In genomic region chr5:45595363-45596039, GRCm38 (mm10) we compare ENCODE assay signal across 13 mouse cellular contexts. TPM values are rescaled to one million over a fixed set of nuclear protein-coding genes. Genes with fewer than 3 reads are reported as not detected.
A peak's percentile ranks its signal among the peaks of the same experiment; 100 is the strongest.
DNase-seq lines count a peak whose midpoint lies in the region; ATAC-seq lines count a peak whose summit lies in the region.
"Had no signal": no experiment of that assay in that cellular context is flagged by ENCODE, and none has a peak within 500 bp of the region (broad histone marks: within the 10 kb centered on the region; RNA-seq: fewer than 3 reads in every experiment).

No protein-coding gene starts in this region.

- H3K4me3 ChIP-seq in neural tube, embryonic 12.5 days, result no peak overlapping the region
- no peak overlapping the region for H3K4me3 ChIP-seq in hindbrain, embryonic 15.5 days
- H3K4me3 ChIP-seq in neural tube, embryonic 13.5 days, result no peak overlapping the region
- H3K4me3 ChIP-seq: heart, embryonic 13.5 days; intestine, embryonic 15.5 days; liver, embryonic 15.5 days had no signal

- no peaks in the 10 kb centered on the region for H3K4me1 ChIP-seq in neural tube, embryonic 12.5 days
- no peaks in the 10 kb centered on the region; the same call in 1 of the 2 replicates for H3K4me1 ChIP-seq in hindbrain, embryonic 15.5 days (replicated peaks)
- no peaks in the 10 kb centered on the region; the same call in 1 of the 2 replicates for H3K4me1 ChIP-seq in neural tube, embryonic 13.5 days (replicated peaks)
- H3K4me1 ChIP-seq: heart, embryonic 13.5 days; intestine, embryonic 15.5 days; liver, embryonic 15.5 days had no signal

- no peaks in the 10 kb centered on the region for H3K36me3 ChIP-seq in neural tube, embryonic 12.5 days
- H3K36me3 ChIP-seq in hindbrain, embryonic 15.5 days, result no peaks in the 10 kb centered on the region
- no peaks in the 10 kb centered on the region for H3K36me3 ChIP-seq in neural tube, embryonic 13.5 days
- H3K36me3 ChIP-seq: heart, embryonic 13.5 days; intestine, embryonic 15.5 days; liver, embryonic 15.5 days had no signal

- H3K4me2 ChIP-seq in neural tube, embryonic 12.5 days (replicated peaks), result no peak overlapping the region
- H3K4me2 ChIP-seq in hindbrain, embryonic 15.5 days, result no peak overlapping the region
- no peak overlapping the region for H3K4me2 ChIP-seq in neural tube, embryonic 13.5 days
- H3K4me2 ChIP-seq: heart, embryonic 13.5 days; intestine, embryonic 15.5 days; liver, embryonic 15.5 days had no signal

- H3K27ac ChIP-seq in neural tube, embryonic 12.5 days, result no peak overlapping the region
- H3K27ac ChIP-seq in hindbrain, embryonic 15.5 days (replicated peaks), result 0 out of 2 replicates have a peak overlapping the region, but pooled peaks have one; percentile 34
- H3K27ac ChIP-seq in neural tube, embryonic 13.5 days (replicated peaks), result peak overlapping the region; percentile 59
- H3K27ac ChIP-seq: heart, embryonic 13.5 days; intestine, embryonic 15.5 days; liver, embryonic 15.5 days had no signal

- ATAC-seq in neural tube, embryonic 12.5 days (ENCODE audit: low FRiP score, low read depth), result 0 out of 2 replicates have a peak, but pooled peaks have one; percentile 33
- ATAC-seq in hindbrain, embryonic 15.5 days (ENCODE audit: low FRiP score, low read depth), result peak; percentile 94
- peak; percentile 94 for ATAC-seq in neural tube, embryonic 13.5 days (ENCODE audit: low read depth)
- ATAC-seq: intestine, embryonic 15.5 days had no signal

- no peaks in the 10 kb centered on the region for H3K27me3 ChIP-seq in neural tube, embryonic 12.5 days (replicated peaks)
- H3K27me3 ChIP-seq in hindbrain, embryonic 15.5 days, result 0 out of 2 replicates have a peak, but pooled peaks cover 3% of the 10 kb centered on the region
- H3K27me3 ChIP-seq in neural tube, embryonic 13.5 days, result no peaks in the 10 kb centered on the region
- H3K27me3 ChIP-seq: heart, embryonic 13.5 days; intestine, embryonic 15.5 days; liver, embryonic 15.5 days had no signal

- DNase-seq in cerebellum, postnatal 10 days, result peak; percentile 36 to 42
- DNase-seq in cerebellum, postnatal 14 days, result no peak
- DNase-seq in neural tube, embryonic 10.5 days (ENCODE audit: extremely low spot score, low spot score), result no peak
- DNase-seq in cerebellum, adult 9-10 months, result no peak
- DNase-seq in spleen, adult 18-20 months, result no peak
- DNase-seq: lung, postnatal 4 days; thymus, adult 2 months had no signal

- H3K9ac ChIP-seq in neural tube, embryonic 12.5 days, result no peak overlapping the region
- H3K9ac ChIP-seq in hindbrain, embryonic 15.5 days, result no peak overlapping the region
- no peak overlapping the region for H3K9ac ChIP-seq in neural tube, embryonic 13.5 days
- H3K9ac ChIP-seq: heart, embryonic 13.5 days; intestine, embryonic 15.5 days; liver, embryonic 15.5 days had no signal

- 63% methylated on average over 3 of the region's 3 CpGs for WGBS in neural tube, embryonic 12.5 days
- WGBS in hindbrain, embryonic 15.5 days, result 48% methylated on average over 3 of the region's 3 CpGs
- 45% methylated on average over 3 of the region's 3 CpGs for whole genome bisulfite sequencing in neural tube, embryonic 13.5 days

- no peaks in the 10 kb centered on the region for H3K9me3 ChIP-seq in neural tube, embryonic 12.5 days
- H3K9me3 ChIP-seq in hindbrain, embryonic 15.5 days, result no peaks in the 10 kb centered on the region
- H3K9me3 ChIP-seq in neural tube, embryonic 13.5 days, result no peaks in the 10 kb centered on the region
- H3K9me3 ChIP-seq: intestine, embryonic 15.5 days; liver, embryonic 15.5 days had no signal

RNA-seq across cellular contexts. Expression of gene Fam184b, which starts 43.9 kb away (rescaled TPM):
- polyA plus RNA-seq in neural tube, embryonic 12.5 days (2016; fragmentation: Nextera tagmentation; extraction: Ambion mirVana), result 1.1 and 1.8 TPM in 2 replicates
- 9.5 and 10.3 TPM in 2 replicates for polyA plus RNA-seq in hindbrain, embryonic 15.5 days (2015; fragmentation: Nextera tagmentation; extraction: Ambion mirVana)
- 4.0 and 4.8 TPM in 2 replicates for polyA plus RNA-seq in neural tube, embryonic 13.5 days (2015; fragmentation: Nextera tagmentation; extraction: Ambion mirVana)

Comparison
In these comparisons a context has a peak if more than half of its experiments do, and no peak if none do; other contexts are left out.
1. DNase-seq: peak in cerebellum, postnatal 10 days (2 of 2); none in cerebellum, postnatal 14 days (0 of 2), neural tube, embryonic 10.5 days (single experiment), cerebellum, adult 9-10 months (single experiment) and spleen, adult 18-20 months (0 of 2).
2. ATAC-seq: peak in every context shown above with its lines; median percentile 94 in hindbrain, embryonic 15.5 days; 94 in neural tube, embryonic 13.5 days; 33 in neural tube, embryonic 12.5 days.